Mouse (Mus musculus): Measurements from ENCODE around the gene Emc4.

Emc4 gene

DNA sequence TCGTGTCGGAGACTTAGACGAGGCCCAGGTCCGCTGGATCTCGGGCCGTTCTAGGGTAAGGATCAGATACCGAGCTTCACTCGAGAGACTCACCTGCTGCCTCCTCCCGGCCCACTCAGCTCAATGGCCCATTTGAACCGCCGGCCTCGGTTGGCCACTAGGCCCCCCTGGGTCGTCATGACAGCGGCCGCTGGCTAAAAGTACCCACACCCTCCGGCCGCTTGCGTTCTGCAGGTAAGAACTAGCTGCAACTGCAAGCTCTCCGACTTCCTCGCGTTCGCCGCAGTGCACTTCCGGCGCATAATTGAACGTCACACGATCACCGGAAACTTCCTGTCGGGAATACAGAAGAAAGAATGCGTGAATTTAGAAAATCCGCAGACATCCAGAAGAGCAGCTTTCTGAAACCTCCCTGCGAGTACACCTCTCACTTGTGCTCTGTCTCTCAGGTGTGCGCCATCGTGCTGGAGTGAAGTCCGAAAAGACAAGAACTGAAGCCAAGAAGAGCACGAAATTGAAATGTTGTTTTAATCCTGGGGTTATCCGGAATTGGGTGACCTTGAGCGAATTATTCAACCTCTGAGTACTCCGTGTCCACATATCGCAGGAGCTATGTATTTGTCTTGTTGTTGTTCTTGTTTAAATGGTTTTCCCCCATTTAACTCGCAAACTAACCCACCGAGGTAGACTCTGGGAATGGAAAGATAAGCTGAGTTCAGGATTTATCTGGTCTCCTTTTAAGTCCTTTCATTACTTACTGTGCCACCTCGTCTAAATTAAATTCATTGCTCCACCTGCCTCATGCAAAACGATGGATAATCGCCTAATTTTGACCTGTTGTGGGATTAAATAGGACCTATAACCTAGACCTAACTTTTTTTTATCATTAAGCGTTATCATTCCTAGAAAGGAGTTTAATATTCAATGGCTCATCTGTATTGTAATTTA is at the start of gene Emc4:
TSS of gene Emc4 (minus strand) at position 302 of the 948 bp plus-strand sequence.
- peak; percentile 96 to 97 for DNase-seq

- DNase-seq: no peak
Observed at GRCm38 (mm10) chr2:112407030-112407429, 39.2 kb upstream of the Emc4 start.

- DNase-seq: no peak
Observed at GRCm38 (mm10) chr2:112396649-112397048, 28.8 kb upstream of the Emc4 start.

GRCm38 (mm10) chr2:112393958-112394357 is 26.1 kb upstream of the Emc4 start:
- no peak for DNase-seq

- DNase-seq: no peak
Observed at GRCm38 (mm10) chr2:112392689-112393088, 24.9 kb upstream of the Emc4 start.

DNA sequence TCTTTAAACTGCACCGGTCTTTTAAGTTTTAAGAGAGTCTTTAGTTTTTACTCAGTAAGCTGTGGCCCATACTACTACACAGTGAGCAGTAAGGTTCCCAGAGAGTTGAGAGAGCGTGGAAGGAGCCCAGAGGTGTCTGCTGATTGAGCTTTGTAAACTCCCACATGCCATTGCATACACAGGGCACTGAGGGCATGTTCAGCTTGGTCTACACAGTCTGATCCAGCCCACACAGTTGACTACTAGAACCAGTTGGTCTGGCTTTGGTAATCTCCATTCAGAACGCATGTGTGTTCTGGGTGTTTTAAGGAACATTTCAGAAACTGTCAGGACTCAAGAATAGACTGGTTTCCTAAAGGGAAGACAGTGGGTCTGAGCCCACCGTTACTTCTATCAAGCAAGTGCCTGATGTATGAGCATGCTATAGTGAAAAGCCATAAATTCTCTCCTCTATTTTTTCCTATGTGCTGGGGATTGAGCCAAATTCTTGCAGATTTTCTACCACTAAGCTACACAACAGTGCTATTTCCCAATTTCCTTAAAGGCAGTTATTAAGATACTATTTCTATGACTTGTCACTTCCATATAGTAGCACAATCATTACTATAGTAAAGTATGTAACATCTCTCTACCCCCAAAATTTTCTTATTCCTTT is 23.6 kb upstream of the Emc4 start:
- no peak for DNase-seq

- DNase-seq: no peak
Observed at GRCm38 (mm10) chr2:112390843-112391242, 23.0 kb upstream of the Emc4 start.

DNA sequence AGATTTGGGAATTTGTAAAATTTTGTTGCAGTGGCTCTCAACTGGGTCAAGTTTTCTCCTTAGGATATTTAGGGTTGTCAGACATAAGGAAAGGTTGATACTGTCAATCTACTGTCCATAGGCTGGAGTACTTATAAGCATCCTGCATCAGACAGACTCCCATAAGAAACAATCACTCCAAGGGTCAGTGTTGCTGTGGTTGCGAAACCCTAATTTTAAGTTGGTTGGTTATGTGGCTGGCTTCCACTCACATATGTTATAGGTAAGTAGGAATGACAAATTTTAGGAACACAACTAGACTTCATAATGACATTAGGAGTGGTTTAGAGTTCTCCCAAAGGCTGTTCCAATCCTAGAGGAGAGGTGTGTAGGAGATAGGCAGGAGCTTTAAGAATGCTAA is 13.4 kb upstream of the Emc4 start:
- no peak for DNase-seq

- no peak for DNase-seq
Observed at GRCm38 (mm10) chr2:112380131-112380530, 12.3 kb upstream of the Emc4 start.

DNA sequence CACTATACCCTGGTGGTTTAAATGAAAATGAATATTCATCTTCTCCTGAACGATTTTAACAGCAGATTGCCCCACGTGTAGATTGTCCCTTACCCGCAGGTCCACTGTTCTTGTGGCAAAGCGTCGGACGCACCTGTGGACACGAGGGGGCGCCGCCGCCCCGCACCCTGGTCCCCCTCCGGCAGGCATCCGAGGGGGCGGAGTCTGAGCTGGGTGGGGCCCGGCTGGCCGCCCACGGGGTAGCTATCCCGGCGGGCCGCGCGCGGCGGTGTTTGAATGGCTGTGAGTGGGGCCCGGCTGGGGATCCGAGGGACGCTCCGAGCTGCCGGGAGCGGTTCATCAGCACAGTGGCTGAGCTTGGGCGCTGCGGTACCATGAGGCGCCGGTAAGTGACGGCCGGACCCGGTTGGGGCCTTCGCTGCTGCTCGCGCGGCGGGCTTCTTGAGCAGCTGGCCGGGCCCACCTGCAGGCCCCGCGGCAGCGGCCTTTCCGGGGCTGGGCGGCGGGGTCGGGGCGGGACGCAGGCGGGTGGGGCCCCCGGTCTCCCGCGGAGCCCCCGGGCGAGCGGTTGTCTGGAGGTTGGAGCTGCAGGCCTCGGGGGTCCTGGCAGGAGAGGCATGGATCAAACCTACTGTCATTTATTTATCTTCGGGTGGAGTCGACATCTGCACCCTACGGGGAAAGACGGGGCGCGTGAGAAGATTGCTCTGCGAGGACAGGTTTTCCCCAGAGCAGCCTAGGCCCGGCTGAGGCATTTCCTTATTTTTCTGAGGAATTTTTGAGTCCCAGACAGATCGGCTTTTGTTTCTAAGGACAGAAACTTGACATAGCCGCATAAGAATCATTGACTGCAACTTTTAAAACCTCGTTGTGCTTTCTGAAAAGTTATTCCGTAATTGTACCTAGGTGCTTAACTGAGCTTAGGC is 11.4 kb upstream of the Emc4 start, which contains the start of gene Katnbl1:
TSS of gene Katnbl1 (plus strand) at position 239 of the 926 bp plus-strand sequence.
- DNase-seq: peak; percentile 98

- no peak for DNase-seq
Observed at GRCm38 (mm10) chr2:112374610-112375009, 6.8 kb upstream of the Emc4 start.

DNA sequence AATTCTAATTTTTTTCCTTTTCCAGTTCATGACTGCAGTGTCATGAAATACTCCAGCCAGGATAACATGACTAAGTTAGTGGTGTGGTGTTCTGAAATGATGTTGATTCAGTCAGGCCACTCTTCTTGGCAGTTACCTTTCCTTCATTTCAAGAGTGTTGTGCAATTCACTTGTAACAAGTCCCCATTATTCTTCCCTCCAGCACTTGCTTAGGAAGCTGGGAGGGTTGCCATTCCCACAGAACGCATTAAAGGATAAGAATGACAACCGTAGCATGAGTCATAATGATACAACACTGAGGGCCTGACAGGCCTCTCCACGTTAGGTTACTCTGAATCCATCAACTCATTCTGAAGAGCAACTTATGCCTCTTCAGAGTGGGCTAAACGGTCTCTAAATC is 5.3 kb upstream of the Emc4 start:
- DNase-seq: no peak

DNA sequence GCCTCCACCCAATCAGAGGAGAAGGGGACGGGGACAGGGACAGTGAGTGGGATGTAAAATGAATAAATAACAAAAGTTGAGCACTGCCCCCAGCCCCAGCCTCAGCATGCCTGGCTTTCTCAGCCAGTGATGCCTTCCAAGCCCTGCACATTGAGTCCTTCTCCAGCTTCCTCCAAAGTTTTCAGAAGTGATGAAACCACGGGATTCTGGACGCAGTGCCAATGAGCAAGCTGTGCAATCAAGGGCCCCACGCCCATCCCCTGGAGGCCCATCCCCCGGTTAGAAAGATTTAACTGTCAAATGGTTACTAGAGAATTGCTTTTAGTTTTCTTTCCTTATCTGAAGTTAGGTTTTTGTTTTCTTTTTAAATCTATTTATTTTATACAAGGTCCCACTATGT is 2.1 kb upstream of the Emc4 start:
- peak in 1 of 2 experiments; percentile 18 for DNase-seq

- DNase-seq: peak in 1 of 2 experiments; percentile 9
Observed at GRCm38 (mm10) chr2:112367222-112367621, 605 bp downstream of the Emc4 start.

- DNase-seq: no peak
Observed at GRCm38 (mm10) chr2:112360781-112361169, 7.1 kb downstream of the Emc4 start.

DNA sequence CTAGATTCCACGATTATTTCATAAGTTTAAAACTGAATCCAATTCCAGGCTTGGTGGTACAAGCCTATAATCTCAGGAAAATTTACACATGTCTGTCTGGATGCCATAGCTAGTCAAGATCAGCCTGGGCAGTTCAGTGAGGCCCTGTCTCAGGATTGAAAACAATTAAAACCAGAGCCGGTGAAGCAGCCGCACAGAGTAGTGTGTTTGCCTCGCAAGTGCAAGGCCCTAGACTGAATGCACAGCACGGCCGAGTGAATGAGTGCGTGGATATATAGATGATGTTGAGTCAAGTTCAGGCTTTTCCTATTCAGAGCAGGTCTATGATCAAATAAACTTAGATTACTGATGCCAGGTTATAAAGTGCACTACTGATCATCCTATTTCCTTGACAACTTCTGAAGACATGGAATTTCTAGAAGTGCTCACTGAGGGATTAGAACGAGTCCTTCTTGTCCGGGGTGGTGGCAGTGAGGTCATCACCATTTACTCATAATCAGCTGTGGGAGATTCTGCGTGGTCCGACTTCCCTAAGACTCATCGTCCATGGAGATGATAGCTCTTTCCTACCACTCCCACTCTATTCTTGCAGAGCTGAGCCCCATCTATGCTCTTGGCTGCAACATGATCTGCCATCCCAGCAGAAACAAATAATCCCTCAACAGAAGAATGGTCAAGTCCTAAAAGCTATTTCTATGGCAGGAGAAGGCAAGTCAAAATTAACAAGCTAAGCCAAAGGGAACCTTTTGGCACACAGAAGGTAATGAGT is 7.6 kb downstream of the Emc4 start:
- no peak for DNase-seq

DNA sequence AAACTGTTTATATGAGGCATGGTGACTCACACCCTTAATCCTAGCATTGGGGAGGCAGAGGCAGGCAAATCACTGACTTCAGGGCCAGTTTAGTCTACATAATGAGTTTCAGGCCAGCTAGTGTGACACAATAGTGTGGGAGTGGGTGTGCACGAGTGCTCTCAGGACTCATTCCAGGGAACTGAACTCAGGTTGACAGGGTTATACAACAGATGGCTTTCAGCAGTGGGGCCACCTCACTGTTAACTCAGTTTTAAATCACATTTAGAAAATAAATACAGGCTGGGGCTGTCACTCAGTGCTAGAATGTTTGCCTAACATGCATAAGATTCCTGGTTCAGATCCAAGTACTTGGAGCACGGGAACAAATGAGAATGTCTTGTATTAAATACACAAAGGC is 8.2 kb downstream of the Emc4 start:
- no peak for DNase-seq

DNA sequence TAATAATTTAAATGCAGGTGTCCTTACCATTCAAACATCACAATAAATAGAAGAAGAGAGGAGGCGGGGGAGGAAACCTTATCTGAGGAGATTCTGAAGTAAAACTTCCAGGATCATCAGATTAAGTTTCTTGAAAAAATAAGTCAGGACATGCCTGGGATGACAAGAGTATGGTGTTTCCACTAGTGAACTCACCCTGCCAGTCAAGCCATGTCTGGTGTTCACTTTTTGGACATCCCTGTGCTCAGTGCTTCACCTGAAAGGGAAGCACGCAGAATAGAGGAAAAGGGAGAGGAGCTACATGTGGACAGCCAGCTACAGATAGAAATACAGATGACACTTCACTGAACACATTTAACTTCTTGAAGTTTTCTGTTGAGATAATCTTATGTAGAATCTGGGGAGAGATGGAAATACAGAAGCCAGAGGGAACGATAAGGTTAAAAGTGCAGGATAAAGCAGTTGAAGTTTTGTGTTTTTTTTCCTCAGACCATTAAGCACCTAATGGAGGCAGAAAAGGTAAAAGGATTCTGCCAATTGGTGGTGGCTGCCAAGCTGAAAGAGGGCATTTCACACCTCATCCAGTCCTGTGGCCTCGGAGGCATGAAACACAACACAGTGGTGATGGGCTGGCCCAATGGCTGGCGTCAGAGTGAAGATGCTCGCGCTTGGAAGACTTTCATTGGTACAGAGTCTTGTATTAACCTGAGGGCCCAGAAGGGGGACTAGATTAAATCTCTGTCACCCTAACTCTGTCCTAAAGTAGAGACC is 14.0 kb downstream of the Emc4 start:
- no peak for DNase-seq

- no peak for DNase-seq
Observed at GRCm38 (mm10) chr2:112348246-112348645, 19.6 kb downstream of the Emc4 start.

- DNase-seq: no peak
Observed at GRCm38 (mm10) chr2:112341117-112341516, 26.7 kb downstream of the Emc4 start.

GRCm38 (mm10) chr2:112339736-112340135 is 28.1 kb downstream of the Emc4 start:
- DNase-seq: no peak
